Mouse (Mus musculus) embryonic facial prominence, embryonic 14.5 days (tissue): ENCODE results near the gene Clmp. TPM values are rescaled to one million over a fixed set of nuclear protein-coding genes. Genes with fewer than 3 reads are reported as not detected.

Source experiments
- ATAC-seq: fragments of 200-750 bp; cut with Nextera tagmentation; 2 replicates; pipeline ENCODE4 v1.8.0; 2017; ENCODE audit warnings: low read depth, moderate number of reproducible peaks, moderate TSS enrichment
- DNase-seq: peaks from one replicate; pipeline ENCODE4 v3.0.0-alpha.2; 2015; ENCODE audit warnings: low spot score
- H3K27ac ChIP-seq: fragments of 300-500 bp; sonication (generic); replicated peaks from 2 replicates; pipeline ENCODE4 v1.5.1; 2014; ENCODE audit warnings: low read depth, mild to moderate bottlenecking, low read length, moderate library complexity
- H3K27me3 ChIP-seq: fragments of 300-500 bp; sonication (generic); replicated peaks from 2 replicates; pipeline ENCODE4 v1.6.1; 2014; ENCODE audit warnings: low read length; ENCODE audit not compliant: control insufficient read depth, insufficient read depth
- H3K36me3 ChIP-seq: fragments of 300-500 bp; sonication (generic); 2 replicates; pipeline ENCODE4 v1.6.1; 2014; ENCODE audit warnings: low read length, mixed read lengths; ENCODE audit not compliant: control insufficient read depth, insufficient read depth
- H3K4me1 ChIP-seq: fragments of 300-500 bp; sonication (generic); 2 replicates; pipeline ENCODE4 v1.6.1; 2014; ENCODE audit warnings: antibody characterized with exemption, low read length; ENCODE audit not compliant: control insufficient read depth, insufficient read depth
- H3K4me2 ChIP-seq: fragments of 300-500 bp; sonication (generic); 2 replicates; pipeline ENCODE4 v1.6.1; 2014; ENCODE audit warnings: low read depth, mild to moderate bottlenecking, low read length, moderate library complexity, mixed read lengths
- H3K4me3 ChIP-seq: fragments of 300-500 bp; sonication (generic); 2 replicates; pipeline ENCODE4 v1.5.1; 2014; ENCODE audit warnings: low read depth, mild to moderate bottlenecking, low read length
- H3K9ac ChIP-seq: fragments of 300-500 bp; sonication (generic); 2 replicates; pipeline ENCODE4 v1.6.1; 2014; ENCODE audit warnings: low read depth, mild to moderate bottlenecking, low read length, moderate library complexity, mixed read lengths
- H3K9me3 ChIP-seq: fragments of 300-500 bp; sonication (generic); 2 replicates; pipeline ENCODE4 v1.6.1; 2016; ENCODE audit warnings: low read length; ENCODE audit not compliant: control insufficient read depth
- WGBS: fragments of 180-500 bp; shearing (Covaris S2); extraction: QIAGEN DNeasy Blood & Tissue Kit; methylation state at CpG from one replicate; pipeline ENCODE4 v1.1.7; 2014; 5-methylcytosine and 5-hydroxymethylcytosine counted together
- polyA plus RNA-seq: library from polyadenylated mRNA; unstranded; fragments of >200 nt; fragmentation: Nextera tagmentation; extraction: Ambion mirVana; gene quantifications from 2 replicates; pipeline ENCODE4 v1.2.1, GENCODE M21; 2014

The Clmp gene
- polyA plus RNA-seq, 1 experiment from 2014 or later: 51.2 TPM

DNA sequence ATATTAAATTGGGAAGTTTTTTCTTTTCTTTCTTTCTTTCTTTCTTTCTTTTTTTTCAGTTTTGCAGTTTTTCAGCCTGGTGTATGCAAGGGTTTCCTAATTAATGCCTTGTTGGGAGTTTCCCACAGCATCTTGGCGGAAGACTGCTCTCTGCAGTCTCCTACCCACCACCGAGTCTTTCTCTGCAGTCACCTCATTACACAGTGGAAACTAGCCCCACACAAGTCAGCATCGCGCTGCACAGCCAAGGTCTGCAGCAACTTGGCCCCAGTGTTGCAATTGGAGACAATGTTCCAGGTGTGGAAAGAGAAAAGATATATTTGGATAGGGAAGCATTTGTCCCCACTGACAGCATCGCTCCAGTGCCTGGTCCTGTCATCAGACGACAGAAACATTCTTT is 35.8 kb upstream of the Clmp start:
- Histone ChIP-seq H3K9ac (no peak overlapping the region), H3K27me3 (no peaks in the 10 kb centered on the region), H3K4me1 (no peaks in the 10 kb centered on the region), H3K36me3 (no peaks in the 10 kb centered on the region), H3K4me2 (no peak overlapping the region), H3K4me3 (no peak overlapping the region), H3K27ac (no peak overlapping the region), H3K9me3 (no peaks in the 10 kb centered on the region)
- 60% methylated on average over 6 of the region's 6 CpGs for WGBS
- ATAC-seq (no peak), DNase-seq (no peak)

DNA sequence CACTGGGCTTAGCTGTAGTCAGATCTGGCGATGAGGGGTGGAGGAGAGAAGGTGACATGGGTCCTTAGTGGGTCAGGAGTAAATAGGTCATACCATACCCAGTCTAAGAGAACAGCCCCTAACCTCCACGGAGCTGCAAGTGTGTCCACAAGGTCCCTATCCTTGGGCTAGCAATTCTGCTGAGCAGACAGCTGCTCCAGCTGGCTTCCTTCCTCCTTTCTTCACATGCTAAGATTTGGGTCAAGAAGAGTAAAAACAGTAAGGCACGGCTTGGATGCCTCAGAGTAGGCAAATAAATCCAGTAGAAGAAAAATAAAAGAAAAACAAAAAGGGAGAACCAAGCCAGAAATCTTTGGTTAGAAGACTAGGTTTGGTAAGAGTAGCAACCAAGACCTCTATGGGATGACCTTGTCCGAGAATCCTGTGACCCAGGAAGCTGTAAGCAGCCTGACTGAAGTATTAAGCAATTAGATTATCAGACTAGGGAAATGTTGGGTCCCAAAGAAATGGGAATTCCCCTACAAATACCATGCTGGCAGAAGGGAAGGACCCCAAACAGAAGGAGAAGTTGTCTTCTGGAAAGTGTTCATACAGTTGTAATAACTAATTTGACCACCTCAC is 34.4 kb upstream of the Clmp start:
- Histone ChIP-seq H3K36me3 (no peaks in the 10 kb centered on the region), H3K9ac (no peak overlapping the region), H3K9me3 (no peaks in the 10 kb centered on the region), H3K4me1 (no peaks in the 10 kb centered on the region), H3K4me3 (no peak overlapping the region), H3K27ac (no peak overlapping the region), H3K27me3 (no peaks in the 10 kb centered on the region), H3K4me2 (no peak overlapping the region)
- no peak for ATAC-seq
- WGBS: 78% methylated on average over 4 of the region's 4 CpGs
- DNase-seq: no peak

DNA sequence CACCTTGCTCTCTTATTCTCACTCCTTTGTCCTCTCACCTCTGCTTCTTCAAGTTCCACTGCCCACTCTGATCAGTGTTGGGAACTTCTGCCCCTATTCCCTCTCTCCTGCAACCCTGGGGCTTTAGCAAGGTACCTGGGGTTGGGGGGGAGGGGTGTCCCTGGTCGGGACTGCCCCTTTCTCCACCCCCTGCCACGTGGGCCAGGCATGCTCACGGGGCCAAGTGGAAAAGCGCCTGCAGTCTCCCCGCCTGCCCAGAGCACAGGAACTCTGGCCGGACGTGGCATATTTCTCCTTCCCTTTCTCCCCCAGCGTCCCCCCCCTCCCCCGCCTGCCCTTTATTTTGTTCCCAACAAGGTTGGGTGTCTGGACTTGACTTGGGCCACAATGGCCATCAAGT is 33.0 kb upstream of the Clmp start:
- Histone ChIP-seq H3K9ac (no peak overlapping the region), H3K4me1 (no peaks in the 10 kb centered on the region), H3K27ac (no peak overlapping the region), H3K27me3 (no peaks in the 10 kb centered on the region), H3K9me3 (no peaks in the 10 kb centered on the region), H3K4me3 (no peak overlapping the region), H3K4me2 (no peak overlapping the region), H3K36me3 (no peaks in the 10 kb centered on the region)
- ATAC-seq (no peak), DNase-seq (no peak)
- WGBS: 41% methylated on average over 9 of the region's 9 CpGs

DNA sequence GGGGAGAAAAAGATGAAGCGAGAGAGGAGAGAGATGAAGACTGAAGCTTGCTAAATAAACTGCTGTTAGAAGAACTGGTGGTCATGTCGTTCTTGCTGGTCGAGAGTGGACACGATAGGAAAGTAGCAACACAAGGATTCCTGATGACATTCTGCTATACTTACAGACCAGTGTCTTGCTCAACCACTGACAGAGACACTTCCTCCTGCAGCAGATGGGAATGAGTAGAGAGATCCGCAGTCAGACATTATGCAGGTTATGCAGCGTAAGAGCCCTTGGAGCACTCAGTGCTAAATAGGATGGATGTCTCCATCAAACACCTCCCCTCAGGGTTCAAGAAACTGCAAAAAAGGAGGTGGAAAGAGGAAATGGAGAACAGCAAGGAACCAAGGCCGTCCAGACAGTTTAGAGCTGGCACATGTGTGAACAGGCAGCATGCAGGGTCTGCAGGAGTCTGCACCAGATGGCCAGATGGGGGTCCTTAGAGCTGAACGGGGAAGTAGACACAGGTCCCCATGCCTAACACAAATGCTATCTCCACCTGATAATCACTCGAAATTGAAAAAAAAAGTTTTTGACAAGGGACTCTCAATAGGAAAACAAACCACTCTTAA is 19.5 kb upstream of the Clmp start:
- Histone ChIP-seq H3K36me3 (no peaks in the 10 kb centered on the region), H3K27me3 (no peaks in the 10 kb centered on the region), H3K4me2 (no peak overlapping the region), H3K4me3 (no peak overlapping the region), H3K9ac (no peak overlapping the region), H3K9me3 (no peaks in the 10 kb centered on the region), H3K4me1 (0 out of 2 replicates have a peak, but pooled peaks cover 1% of the 10 kb centered on the region), H3K27ac (no peak overlapping the region)
- WGBS: 75% methylated on average over 9 of the region's 9 CpGs
- DNase-seq: no peak
- ATAC-seq: no peak

DNA sequence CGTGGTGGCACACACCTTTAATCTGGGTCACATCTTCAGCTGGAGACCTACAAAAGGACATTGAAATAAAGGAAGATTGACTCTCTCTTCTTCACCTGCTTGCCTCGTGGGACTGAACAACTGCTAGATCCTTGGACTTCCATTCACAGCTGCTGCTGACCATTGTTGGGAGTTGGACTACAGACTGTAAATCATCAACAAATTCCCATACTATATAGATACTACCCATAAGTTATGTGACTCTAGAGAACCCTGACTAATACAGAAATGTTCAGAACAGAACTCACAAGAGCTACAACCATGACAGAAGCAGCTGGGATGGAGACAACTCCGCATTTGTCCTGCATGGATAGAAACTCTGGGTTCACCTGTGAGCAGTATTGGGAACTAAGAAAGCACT is 15.4 kb upstream of the Clmp start, which contains the start of gene Gm21915:
TSS of gene Gm21915 (plus strand) at position 301 of the 400 bp plus-strand sequence.
- DNase-seq (no peak), ATAC-seq (no peak)
- no peaks in the 10 kb centered on the region for H3K36me3 ChIP-seq
- no peak within 1 kb of the TSS for H3K4me3 ChIP-seq
- no peak within 1 kb of the TSS for H3K27ac ChIP-seq
- no peak within 1 kb of the TSS for H3K4me2 ChIP-seq
- 92% methylated on average over 3 of the region's 3 CpGs for WGBS
- H3K27me3 ChIP-seq: no peaks in the 10 kb centered on the region
- H3K9me3 ChIP-seq: no peaks in the 10 kb centered on the region
- H3K9ac ChIP-seq: no peak within 1 kb of the TSS
- peaks cover 8% of the 10 kb centered on the region for H3K4me1 ChIP-seq

DNA sequence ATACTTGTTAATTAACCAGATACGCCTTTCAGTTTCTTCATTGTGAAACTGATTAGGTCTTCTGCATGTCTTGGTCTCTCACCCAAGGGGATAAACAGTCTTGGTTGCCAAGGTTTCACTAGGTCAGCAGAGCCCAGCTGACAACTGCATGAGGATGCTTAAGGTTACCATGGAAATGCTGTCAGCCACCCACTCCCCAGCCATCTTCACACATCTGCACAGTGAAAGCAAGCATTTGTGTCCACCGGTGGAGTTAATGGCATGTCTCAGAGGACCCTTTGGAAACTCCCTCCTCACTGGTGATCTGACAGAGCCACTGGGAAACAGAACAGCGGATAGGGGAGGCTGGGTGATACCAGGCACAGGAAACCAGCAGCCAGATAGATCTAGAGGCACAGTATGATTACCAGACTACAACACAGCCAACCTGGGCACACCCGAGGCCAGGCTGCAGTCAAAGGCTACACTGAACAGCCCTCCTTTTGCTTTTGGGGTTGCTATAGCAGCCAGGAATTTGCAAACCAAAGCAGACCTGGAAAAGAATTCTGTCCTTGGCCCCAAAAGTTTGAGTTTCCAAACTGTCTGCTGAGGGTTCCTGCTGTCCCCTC is 14.3 kb upstream of the Clmp start:
- Histone ChIP-seq H3K4me1 (peaks cover 18% of the 10 kb centered on the region), H3K9ac (no peak overlapping the region), H3K4me2 (no peak overlapping the region), H3K27ac (0 out of 2 replicates have a peak overlapping the region, but pooled peaks have one; percentile 18), H3K4me3 (no peak overlapping the region), H3K27me3 (no peaks in the 10 kb centered on the region), H3K36me3 (no peaks in the 10 kb centered on the region), H3K9me3 (no peaks in the 10 kb centered on the region)
- DNase-seq (peak; percentile 44), ATAC-seq (peak; percentile 72)
- WGBS: 42% methylated on average over 4 of the region's 4 CpGs

DNA sequence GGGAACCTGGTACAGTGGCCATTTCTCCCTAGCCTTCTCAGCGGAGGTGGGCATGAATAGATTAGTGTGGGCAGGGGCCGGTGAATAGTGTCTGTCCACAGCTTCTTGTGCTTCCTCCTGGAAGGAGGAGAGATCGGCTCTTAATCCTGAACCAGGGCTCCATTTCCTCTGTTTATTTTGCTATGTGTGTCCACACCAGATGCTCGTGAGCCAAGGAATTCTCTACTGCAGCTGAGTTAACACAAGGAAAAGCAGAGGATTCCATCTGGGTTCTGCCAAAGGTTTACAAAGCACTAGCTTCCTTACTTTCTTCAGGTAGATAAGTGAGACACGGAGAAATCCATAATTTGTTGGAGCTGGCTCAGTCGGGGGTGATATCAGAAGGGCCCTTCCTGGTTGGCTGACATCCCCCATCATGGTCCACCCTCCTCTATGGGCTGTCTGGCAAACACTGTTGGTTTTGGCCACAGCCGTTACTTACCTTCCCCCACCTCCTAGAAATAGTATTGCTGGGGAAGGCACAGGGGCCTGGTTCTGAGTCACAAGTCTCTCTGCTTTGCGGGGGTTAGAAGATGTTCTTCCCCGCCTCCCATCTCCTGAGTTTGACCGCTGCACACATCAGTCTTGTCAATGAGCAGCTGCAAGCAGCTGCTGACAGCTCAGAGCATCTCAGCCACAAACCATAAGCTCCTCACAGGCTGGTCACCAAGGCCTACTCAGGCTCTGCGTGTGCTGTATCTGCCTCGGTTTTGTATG is 10.4 kb upstream of the Clmp start:
- H3K4me2 ChIP-seq: no peak overlapping the region
- H3K9ac ChIP-seq: no peak overlapping the region
- peaks cover 18% of the 10 kb centered on the region for H3K4me1 ChIP-seq
- DNase-seq: peak; percentile 54
- 52% methylated on average over 12 of the region's 12 CpGs for WGBS
- no peaks in the 10 kb centered on the region for H3K36me3 ChIP-seq
- H3K27me3 ChIP-seq: no peaks in the 10 kb centered on the region
- peak; percentile 24; the same call in 1 of the 2 replicates for ATAC-seq
- H3K27ac ChIP-seq: peak overlapping the region; percentile 44; the same call in 1 of the 2 replicates
- no peaks in the 10 kb centered on the region for H3K9me3 ChIP-seq
- no peak overlapping the region for H3K4me3 ChIP-seq

DNA sequence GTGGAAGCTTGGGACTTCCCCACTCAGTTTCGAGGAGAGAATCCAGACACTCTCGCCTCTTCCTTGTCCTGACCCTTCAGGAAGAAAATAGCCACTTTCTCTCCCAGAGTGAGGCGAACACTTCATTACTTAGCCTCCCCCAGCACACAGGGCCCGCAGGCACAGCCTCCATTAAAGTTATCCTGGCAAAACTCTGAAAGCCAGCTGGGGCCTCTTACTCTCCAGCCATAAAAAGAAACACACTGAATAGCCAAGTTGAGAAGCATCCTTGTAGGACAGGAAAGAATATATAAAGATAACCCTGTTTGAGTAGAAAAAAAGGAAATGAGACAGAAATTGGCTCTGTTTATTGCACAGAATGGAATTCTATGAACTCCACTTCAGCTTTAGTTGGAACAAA is 7.1 kb upstream of the Clmp start:
- Histone ChIP-seq H3K4me3 (no peak overlapping the region), H3K9ac (no peak overlapping the region), H3K36me3 (no peaks in the 10 kb centered on the region), H3K27ac (no peak overlapping the region), H3K4me2 (no peak overlapping the region), H3K9me3 (no peaks in the 10 kb centered on the region), H3K4me1 (peaks cover 10% of the 10 kb centered on the region), H3K27me3 (no peaks in the 10 kb centered on the region)
- DNase-seq (no peak), ATAC-seq (no peak)
- 73% methylated on average over 4 of the region's 4 CpGs for WGBS
